Mouse (Mus musculus): Measurements from ENCODE around the gene Myo10. TPM values are rescaled to one million over a fixed set of nuclear protein-coding genes. Genes with fewer than 3 reads are reported as not detected.

Gene Myo10
- polyA plus RNA-seq, 1 experiment from 2014 or later, result 14.3 TPM

GRCm38 (mm10) chr15:25676056-25676785, 53.9 kb downstream of the Myo10 start:
- Histone ChIP-seq H3K9ac (no peak overlapping the region), H3K4me2 (no peak overlapping the region), H3K9me3 (replicated peaks) (0 out of 2 replicates have a peak, but pooled peaks cover 4% of the 10 kb centered on the region), H3K27ac (ENCODE audit: poor library complexity, severe bottlenecking) (no peak overlapping the region), H3K27me3 (replicated peaks) (peaks cover 29% of the 10 kb centered on the region), H3K36me3 (no peaks in the 10 kb centered on the region), H3K4me3 (no peak overlapping the region), H3K4me1 (replicated peaks) (peaks cover 32% of the 10 kb centered on the region)
- ATAC-seq (ENCODE audit: insufficient number of reproducible peaks, low FRiP score), result no peak
- 86% methylated on average over 13 of the region's 13 CpGs for WGBS

- H3K27me3 ChIP-seq (replicated peaks), result peaks cover 29% of the 10 kb centered on the region
- no peak overlapping the region for H3K27ac ChIP-seq (ENCODE audit: poor library complexity, severe bottlenecking)
- H3K4me3 ChIP-seq, result no peak overlapping the region
- ATAC-seq (ENCODE audit: insufficient number of reproducible peaks, low FRiP score), result no peak
- H3K4me1 ChIP-seq (replicated peaks), result peaks cover 26% of the 10 kb centered on the region
- H3K9me3 ChIP-seq (replicated peaks), result 0 out of 2 replicates have a peak, but pooled peaks cover 4% of the 10 kb centered on the region
- WGBS, result 45% methylated on average over 3 of the region's 3 CpGs
- H3K4me2 ChIP-seq, result no peak overlapping the region
- no peak overlapping the region for H3K9ac ChIP-seq
- no peaks in the 10 kb centered on the region for H3K36me3 ChIP-seq
Measured at GRCm38 (mm10) chr15:25679081-25679480, 56.8 kb downstream of the Myo10 start.

- 62% methylated on average over 4 of the region's 4 CpGs for WGBS
- no peak overlapping the region for H3K9ac ChIP-seq
- H3K27me3 ChIP-seq (replicated peaks), result peaks cover 29% of the 10 kb centered on the region
- H3K4me3 ChIP-seq, result no peak overlapping the region
- no peak for ATAC-seq (ENCODE audit: insufficient number of reproducible peaks, low FRiP score)
- no peak overlapping the region for H3K27ac ChIP-seq (ENCODE audit: poor library complexity, severe bottlenecking)
- H3K4me1 ChIP-seq (replicated peaks), result peaks cover 26% of the 10 kb centered on the region
- H3K4me2 ChIP-seq, result peak overlapping the region; percentile 58; the same call in 1 of the 2 replicates
- H3K9me3 ChIP-seq (replicated peaks), result 0 out of 2 replicates have a peak, but pooled peaks cover 4% of the 10 kb centered on the region
- H3K36me3 ChIP-seq, result no peaks in the 10 kb centered on the region
Measured at GRCm38 (mm10) chr15:25679616-25680015, 57.3 kb downstream of the Myo10 start.

GRCm38 (mm10) chr15:25680269-25680818, 58.0 kb downstream of the Myo10 start:
- Histone ChIP-seq H3K4me2 (peak overlapping the region; percentile 58), H3K4me1 (replicated peaks) (peaks cover 26% of the 10 kb centered on the region), H3K27ac (ENCODE audit: poor library complexity, severe bottlenecking) (peak overlapping the region; percentile 53; the same call in 1 of the 2 replicates), H3K4me3 (no peak overlapping the region), H3K27me3 (replicated peaks) (peaks cover 29% of the 10 kb centered on the region), H3K36me3 (no peaks in the 10 kb centered on the region), H3K9me3 (replicated peaks) (0 out of 2 replicates have a peak, but pooled peaks cover 3% of the 10 kb centered on the region), H3K9ac (no peak overlapping the region)
- 9% methylated on average over 10 of the region's 10 CpGs for WGBS
- peak; percentile 83 for ATAC-seq (ENCODE audit: insufficient number of reproducible peaks, low FRiP score)

- 75% methylated on average over 13 of the region's 13 CpGs for WGBS
Measured at GRCm38 (mm10) chr15:25682953-25683507, 60.7 kb downstream of the Myo10 start.

GRCm38 (mm10) chr15:25685186-25685585, 62.9 kb downstream of the Myo10 start:
- Histone ChIP-seq H3K4me3 (no peak overlapping the region), H3K9me3 (replicated peaks) (no peaks in the 10 kb centered on the region), H3K4me1 (replicated peaks) (peaks cover 12% of the 10 kb centered on the region), H3K4me2 (no peak overlapping the region), H3K27me3 (replicated peaks) (peaks cover 9% of the 10 kb centered on the region), H3K27ac (ENCODE audit: poor library complexity, severe bottlenecking) (no peak overlapping the region), H3K36me3 (no peaks in the 10 kb centered on the region), H3K9ac (no peak overlapping the region)
- no peak for ATAC-seq (ENCODE audit: insufficient number of reproducible peaks, low FRiP score)
- 86% methylated on average over 9 of the region's 9 CpGs for WGBS

More at GRCm38 (mm10) chr15:25682953-25683507, 60.7 kb downstream of the Myo10 start:
- H3K9ac ChIP-seq, result no peak overlapping the region
- H3K27me3 ChIP-seq (replicated peaks), result peaks cover 4% of the 10 kb centered on the region
- H3K9me3 ChIP-seq (replicated peaks), result no peaks in the 10 kb centered on the region
- H3K4me2 ChIP-seq, result no peak overlapping the region
- H3K27ac ChIP-seq (ENCODE audit: poor library complexity, severe bottlenecking), result no peak overlapping the region
- no peak for ATAC-seq (ENCODE audit: insufficient number of reproducible peaks, low FRiP score)
- H3K4me1 ChIP-seq (replicated peaks), result peaks cover 26% of the 10 kb centered on the region
- H3K4me3 ChIP-seq, result no peak overlapping the region
- H3K36me3 ChIP-seq, result no peaks in the 10 kb centered on the region

- Histone ChIP-seq H3K36me3 (no peaks in the 10 kb centered on the region), H3K4me2 (no peak overlapping the region), H3K4me3 (no peak overlapping the region), H3K9ac (no peak overlapping the region), H3K27me3 (replicated peaks) (peaks cover 16% of the 10 kb centered on the region), H3K9me3 (replicated peaks) (no peaks in the 10 kb centered on the region), H3K4me1 (replicated peaks) (no peaks in the 10 kb centered on the region), H3K27ac (ENCODE audit: poor library complexity, severe bottlenecking) (no peak overlapping the region)
- 67% methylated on average over 9 of the region's 9 CpGs for WGBS
- ATAC-seq (ENCODE audit: insufficient number of reproducible peaks, low FRiP score), result no peak
Measured at GRCm38 (mm10) chr15:25688424-25689283, 66.3 kb downstream of the Myo10 start.

GRCm38 (mm10) chr15:25689477-25689876, 67.2 kb downstream of the Myo10 start:
- Histone ChIP-seq H3K36me3 (no peaks in the 10 kb centered on the region), H3K27me3 (replicated peaks) (peaks cover 16% of the 10 kb centered on the region), H3K4me3 (no peak overlapping the region), H3K9ac (no peak overlapping the region), H3K27ac (ENCODE audit: poor library complexity, severe bottlenecking) (no peak overlapping the region), H3K9me3 (replicated peaks) (no peaks in the 10 kb centered on the region), H3K4me1 (replicated peaks) (0 out of 2 replicates have a peak, but pooled peaks cover 4% of the 10 kb centered on the region), H3K4me2 (no peak overlapping the region)
- 80% methylated on average over 8 of the region's 8 CpGs for WGBS
- ATAC-seq (ENCODE audit: insufficient number of reproducible peaks, low FRiP score), result no peak

- WGBS, result 80% methylated on average over 15 of the region's 15 CpGs
- Histone ChIP-seq H3K4me1 (replicated peaks) (0 out of 2 replicates have a peak, but pooled peaks cover 5% of the 10 kb centered on the region), H3K27me3 (replicated peaks) (peaks cover 16% of the 10 kb centered on the region)
Measured at GRCm38 (mm10) chr15:25690066-25690745, 67.9 kb downstream of the Myo10 start.

GRCm38 (mm10) chr15:25690746-25691105, 68.4 kb downstream of the Myo10 start:
- Histone ChIP-seq H3K4me1 (replicated peaks) (0 out of 2 replicates have a peak, but pooled peaks cover 5% of the 10 kb centered on the region), H3K27me3 (replicated peaks) (peaks cover 16% of the 10 kb centered on the region), H3K9me3 (replicated peaks) (no peaks in the 10 kb centered on the region), H3K4me3 (no peak overlapping the region), H3K9ac (no peak overlapping the region), H3K36me3 (no peaks in the 10 kb centered on the region), H3K27ac (ENCODE audit: poor library complexity, severe bottlenecking) (no peak overlapping the region), H3K4me2 (no peak overlapping the region)
- no peak for ATAC-seq (ENCODE audit: insufficient number of reproducible peaks, low FRiP score)
- WGBS, result 90% methylated on average over 4 of the region's 4 CpGs

More at GRCm38 (mm10) chr15:25690066-25690745, 67.9 kb downstream of the Myo10 start:
- H3K9me3 ChIP-seq (replicated peaks), result no peaks in the 10 kb centered on the region
- no peaks in the 10 kb centered on the region for H3K36me3 ChIP-seq
- no peak for ATAC-seq (ENCODE audit: insufficient number of reproducible peaks, low FRiP score)
- H3K27ac ChIP-seq (ENCODE audit: poor library complexity, severe bottlenecking), result no peak overlapping the region
- no peak overlapping the region for H3K4me3 ChIP-seq
- no peak overlapping the region for H3K9ac ChIP-seq
- no peak overlapping the region for H3K4me2 ChIP-seq

Measured in heart, embryonic 12.5 days (tissue).